Mouse (Mus musculus): ENCODE data around the gene Med12. TPM values are rescaled to one million over a fixed set of nuclear protein-coding genes. Genes with fewer than 3 reads are reported as not detected.

The Med12 gene
- polyA plus RNA-seq, 1 experiment from 2014 or later = 26.9 TPM

DNA sequence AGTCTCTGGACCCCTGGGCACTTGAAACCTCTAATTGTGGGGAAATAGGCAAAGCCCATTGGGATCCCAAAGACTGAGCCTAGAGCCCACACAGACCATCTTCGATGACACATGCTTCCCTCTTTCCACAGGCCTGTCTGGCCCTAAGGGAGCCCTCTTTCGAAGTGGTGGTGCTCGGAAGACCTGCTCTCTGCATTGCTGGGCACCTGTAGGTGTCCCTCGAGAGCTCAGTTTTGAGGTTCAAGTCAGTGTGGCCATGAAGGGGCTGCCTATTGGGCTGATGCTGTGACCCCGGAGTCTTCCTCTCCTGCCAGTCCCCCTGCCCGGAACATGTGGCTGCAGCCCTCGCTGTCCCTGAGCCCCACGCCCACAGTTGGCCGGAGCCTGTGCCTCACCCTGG, 27.8 kb downstream of the Med12 start:
- no peak for ATAC-seq (ENCODE audit: low FRiP score, low read depth)
- no peaks in the 10 kb centered on the region for H3K27me3 ChIP-seq
- no peak overlapping the region for H3K27ac ChIP-seq (replicated peaks)
- peak overlapping the region; percentile 60 for H3K4me2 ChIP-seq
- peaks cover 34% of the 10 kb centered on the region for H3K4me1 ChIP-seq (replicated peaks)
- 69% methylated on average over 9 of the region's 9 CpGs for WGBS
- H3K36me3 ChIP-seq = no peaks in the 10 kb centered on the region
- H3K9me3 ChIP-seq = no peaks in the 10 kb centered on the region
- H3K9ac ChIP-seq = peak overlapping the region; percentile 72
- peak overlapping the region; percentile 55 for H3K4me3 ChIP-seq

- WGBS = 41% methylated on average over 2 of the region's 2 CpGs
- H3K27me3 ChIP-seq = no peaks in the 10 kb centered on the region
- H3K27ac ChIP-seq (replicated peaks) = no peak overlapping the region
- no peaks in the 10 kb centered on the region for H3K9me3 ChIP-seq
- H3K36me3 ChIP-seq = peaks cover 2% of the 10 kb centered on the region; the same call in 1 of the 2 replicates
- no peak overlapping the region for H3K9ac ChIP-seq
- H3K4me1 ChIP-seq (replicated peaks) = peaks cover 34% of the 10 kb centered on the region
- H3K4me3 ChIP-seq = no peak overlapping the region
- H3K4me2 ChIP-seq = no peak overlapping the region
- ATAC-seq (ENCODE audit: low FRiP score, low read depth) = no peak
Measured at GRCm38 (mm10) chrX:101304646-101305045, 30.8 kb downstream of the Med12 start.

GRCm38 (mm10) chrX:101309299-101309698, 35.5 kb downstream of the Med12 start:
- H3K9me3 ChIP-seq = no peaks in the 10 kb centered on the region
- no peak overlapping the region for H3K9ac ChIP-seq
- 95% methylated on average over 5 of the region's 5 CpGs for WGBS
- H3K4me1 ChIP-seq (replicated peaks) = peaks cover 10% of the 10 kb centered on the region; the same call in 1 of the 2 replicates
- no peak overlapping the region for H3K27ac ChIP-seq (replicated peaks)
- no peak overlapping the region for H3K4me3 ChIP-seq
- no peaks in the 10 kb centered on the region for H3K27me3 ChIP-seq
- no peak overlapping the region for H3K4me2 ChIP-seq
- H3K36me3 ChIP-seq = peaks cover 19% of the 10 kb centered on the region
- no peak for ATAC-seq (ENCODE audit: low FRiP score, low read depth)

- ATAC-seq (ENCODE audit: low FRiP score, low read depth) = 0 out of 2 replicates have a peak, but pooled peaks have one; percentile 46
- no peak overlapping the region for H3K27ac ChIP-seq (replicated peaks)
- H3K4me2 ChIP-seq = no peak overlapping the region
- peaks cover 25% of the 10 kb centered on the region for H3K36me3 ChIP-seq
- H3K4me1 ChIP-seq (replicated peaks) = 0 out of 2 replicates have a peak, but pooled peaks cover 6% of the 10 kb centered on the region
- WGBS = 31% methylated on average over 6 of the region's 6 CpGs
- no peaks in the 10 kb centered on the region for H3K27me3 ChIP-seq
- H3K4me3 ChIP-seq = no peak overlapping the region
- H3K9me3 ChIP-seq = no peaks in the 10 kb centered on the region
- H3K9ac ChIP-seq = no peak overlapping the region
Measured at GRCm38 (mm10) chrX:101313625-101314359, 40.0 kb downstream of the Med12 start.

DNA sequence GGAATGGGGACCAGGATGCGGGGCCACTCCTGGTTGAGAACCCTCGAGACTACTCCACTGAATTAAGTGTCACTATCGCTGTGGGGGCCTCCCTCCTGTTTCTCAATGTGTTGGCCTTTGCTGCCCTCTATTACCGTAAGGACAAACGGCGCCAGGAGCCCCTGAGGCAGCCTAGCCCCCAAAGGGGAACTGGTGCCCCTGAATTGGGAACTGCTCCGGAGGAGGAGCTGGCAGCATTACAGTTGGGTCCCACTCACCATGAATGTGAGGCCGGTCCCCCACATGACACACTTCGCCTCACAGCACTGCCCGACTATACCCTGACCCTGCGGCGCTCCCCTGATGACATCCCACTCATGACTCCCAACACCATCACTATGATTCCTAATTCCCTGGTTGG, 45.9 kb downstream of the Med12 start:
- peaks cover 17% of the 10 kb centered on the region; the same call in 1 of the 2 replicates for H3K36me3 ChIP-seq
- H3K9me3 ChIP-seq = no peaks in the 10 kb centered on the region
- H3K4me3 ChIP-seq = no peak overlapping the region
- no peak overlapping the region for H3K9ac ChIP-seq
- 92% methylated on average over 12 of the region's 12 CpGs for WGBS
- no peak overlapping the region for H3K4me2 ChIP-seq
- no peaks in the 10 kb centered on the region for H3K27me3 ChIP-seq
- H3K4me1 ChIP-seq (replicated peaks) = no peaks in the 10 kb centered on the region
- no peak for ATAC-seq (ENCODE audit: low FRiP score, low read depth)
- no peak overlapping the region for H3K27ac ChIP-seq (replicated peaks)

- Histone ChIP-seq H3K4me1 (replicated peaks) (0 out of 2 replicates have a peak, but pooled peaks cover 3% of the 10 kb centered on the region), H3K4me2 (no peak overlapping the region), H3K27ac (replicated peaks) (no peak overlapping the region), H3K36me3 (no peaks in the 10 kb centered on the region), H3K9me3 (no peaks in the 10 kb centered on the region), H3K27me3 (no peaks in the 10 kb centered on the region), H3K4me3 (no peak overlapping the region), H3K9ac (no peak overlapping the region)
- WGBS = 58% methylated on average over 8 of the region's 8 CpGs
- ATAC-seq (ENCODE audit: low FRiP score, low read depth) = no peak
Measured at GRCm38 (mm10) chrX:101325989-101326899, 52.4 kb downstream of the Med12 start.

- WGBS = 23% methylated on average over 7 of the region's 10 CpGs
- Histone ChIP-seq H3K4me1 (replicated peaks) (0 out of 2 replicates have a peak, but pooled peaks cover 3% of the 10 kb centered on the region), H3K36me3 (no peaks in the 10 kb centered on the region), H3K27ac (replicated peaks) (peak overlapping the region; percentile 77), H3K9me3 (no peaks in the 10 kb centered on the region), H3K27me3 (no peaks in the 10 kb centered on the region), H3K9ac (no peak overlapping the region), H3K4me3 (no peak overlapping the region), H3K4me2 (peak overlapping the region; percentile 15; the same call in 1 of the 2 replicates)
- no peak for ATAC-seq (ENCODE audit: low FRiP score, low read depth)
Measured at GRCm38 (mm10) chrX:101329372-101330028, 55.7 kb downstream of the Med12 start.

DNA sequence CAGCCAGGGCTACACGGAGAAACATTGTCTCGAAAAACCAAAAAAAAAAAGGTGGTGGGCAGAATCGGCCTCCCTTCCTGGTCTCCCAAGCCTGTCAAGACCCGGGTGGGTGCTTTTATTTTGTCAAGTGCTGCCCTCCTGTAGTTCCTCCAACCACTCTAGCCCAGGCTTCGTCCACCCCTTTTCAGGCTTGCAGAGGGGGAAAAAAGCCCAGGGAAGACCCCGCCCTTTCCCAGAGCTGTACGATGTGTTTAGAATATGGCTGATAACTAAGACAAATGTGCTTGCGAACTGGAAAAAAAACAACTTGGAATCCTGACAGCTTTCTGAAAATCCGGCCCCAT, 58.2 kb downstream of the Med12 start:
- ATAC-seq (ENCODE audit: low FRiP score, low read depth) = peak; percentile 43
- WGBS = 48% methylated on average over 9 of the region's 9 CpGs
- no peak overlapping the region for H3K9ac ChIP-seq

DNA sequence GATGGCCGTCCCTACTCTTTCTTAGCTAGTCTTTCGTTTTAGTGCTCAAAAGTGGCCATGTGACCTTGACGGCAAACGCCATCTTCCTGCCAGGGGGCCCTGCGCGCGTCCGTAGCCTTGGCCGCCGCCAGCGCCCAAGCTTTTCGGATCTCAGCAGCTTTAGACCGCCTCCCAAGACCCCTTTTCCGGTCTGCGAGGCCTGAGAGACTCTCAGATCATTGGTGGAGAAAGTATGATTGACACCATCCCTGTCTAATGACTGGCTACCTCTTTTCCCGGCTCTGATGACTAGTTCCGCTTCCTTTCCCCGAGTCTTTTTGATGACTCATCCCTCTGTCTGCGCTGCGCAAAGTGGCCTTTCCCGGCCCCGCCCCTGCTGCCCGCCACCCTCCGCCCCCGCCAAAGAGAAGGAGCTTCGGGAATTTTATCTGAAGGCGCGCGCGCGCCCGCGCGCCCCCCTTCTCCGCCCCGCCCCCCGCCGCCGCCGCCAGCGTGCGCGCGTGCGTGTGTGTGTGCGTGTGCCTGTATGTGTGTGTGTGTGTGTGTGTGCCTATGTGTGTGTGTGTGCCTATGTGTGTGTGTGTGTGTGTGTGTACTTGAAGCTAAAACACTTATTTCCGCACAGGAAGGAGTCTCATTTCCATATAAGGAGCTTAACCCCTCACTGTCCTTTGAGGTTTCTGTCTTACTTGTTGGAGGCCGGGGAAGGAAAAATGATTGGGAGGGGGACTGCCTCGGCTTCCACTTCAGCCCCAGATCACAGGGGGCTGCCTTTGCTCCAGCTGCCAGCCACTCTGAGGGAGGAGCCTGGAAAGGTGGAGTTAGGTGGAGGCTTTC, 58.8 kb downstream of the Med12 start:
- Histone ChIP-seq H3K4me3 (peak overlapping the region; percentile 37), H3K36me3 (no peaks in the 10 kb centered on the region), H3K9me3 (no peaks in the 10 kb centered on the region), H3K4me1 (replicated peaks) (0 out of 2 replicates have a peak, but pooled peaks cover 3% of the 10 kb centered on the region), H3K27ac (replicated peaks) (peak overlapping the region; percentile 91), H3K27me3 (no peaks in the 10 kb centered on the region), H3K9ac (peak overlapping the region; percentile 40), H3K4me2 (peak overlapping the region; percentile 54)
- ATAC-seq (ENCODE audit: low FRiP score, low read depth) = peak; percentile 96
- 19% methylated on average over 34 of the region's 49 CpGs for WGBS

More for the DNA sequence above, 58.2 kb downstream of the Med12 start:
- Histone ChIP-seq H3K4me1 (replicated peaks) (0 out of 2 replicates have a peak, but pooled peaks cover 3% of the 10 kb centered on the region), H3K27me3 (no peaks in the 10 kb centered on the region), H3K27ac (replicated peaks) (peak overlapping the region; percentile 91), H3K9me3 (no peaks in the 10 kb centered on the region), H3K36me3 (no peaks in the 10 kb centered on the region), H3K4me2 (peak overlapping the region; percentile 51), H3K4me3 (peak overlapping the region; percentile 37)

DNA sequence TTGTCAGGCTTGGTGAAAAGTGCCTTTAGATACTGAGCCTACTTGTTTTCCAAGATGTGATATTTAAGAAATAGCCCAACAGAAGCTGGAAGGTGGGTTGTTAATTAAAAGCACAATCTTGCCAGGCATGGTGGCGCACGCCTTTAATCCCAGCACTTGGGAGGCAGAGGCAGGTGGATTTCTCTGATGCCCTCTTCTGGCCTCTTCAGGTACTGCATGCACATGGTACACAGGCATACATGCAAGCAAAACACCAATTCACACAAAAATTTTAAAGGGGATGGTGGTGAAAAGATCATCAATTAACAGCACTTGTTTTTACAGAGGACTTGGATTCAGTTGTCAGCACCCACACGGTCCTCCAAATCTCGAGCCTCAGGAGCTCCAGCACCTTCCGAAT, 60.8 kb downstream of the Med12 start:
- Histone ChIP-seq H3K4me2 (no peak overlapping the region), H3K9me3 (no peaks in the 10 kb centered on the region), H3K36me3 (no peaks in the 10 kb centered on the region), H3K27ac (replicated peaks) (no peak overlapping the region), H3K9ac (no peak overlapping the region), H3K4me3 (no peak overlapping the region), H3K27me3 (no peaks in the 10 kb centered on the region), H3K4me1 (replicated peaks) (no peaks in the 10 kb centered on the region)
- ATAC-seq (ENCODE audit: low FRiP score, low read depth) = no peak
- 91% methylated on average over 5 of the region's 5 CpGs for WGBS

DNA sequence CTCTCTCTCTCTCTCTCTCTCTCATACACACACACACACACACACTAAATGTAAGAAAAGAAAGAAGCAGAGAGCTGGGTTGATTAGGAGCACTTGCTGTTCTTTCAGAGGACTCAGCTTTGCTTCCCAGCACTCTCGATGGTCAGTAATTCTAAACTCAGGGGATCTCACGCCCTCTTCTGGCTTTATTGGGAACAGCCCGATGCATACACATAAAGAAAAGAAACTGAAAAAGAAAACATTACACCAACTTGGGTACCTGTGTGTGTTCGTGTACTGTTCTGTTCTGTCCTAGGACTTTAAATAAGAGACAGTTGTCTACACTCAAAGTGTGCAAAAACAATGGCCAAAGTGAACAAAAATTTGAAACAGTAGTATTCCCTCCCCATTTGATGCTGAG, 64.8 kb downstream of the Med12 start:
- H3K36me3 ChIP-seq = no peaks in the 10 kb centered on the region
- no peak overlapping the region for H3K4me2 ChIP-seq
- no peak overlapping the region for H3K4me3 ChIP-seq
- no peak overlapping the region for H3K9ac ChIP-seq
- H3K27ac ChIP-seq (replicated peaks) = no peak overlapping the region
- ATAC-seq (ENCODE audit: low FRiP score, low read depth) = no peak
- H3K27me3 ChIP-seq = no peaks in the 10 kb centered on the region
- H3K4me1 ChIP-seq (replicated peaks) = no peaks in the 10 kb centered on the region
- WGBS = 57% methylated on average over 4 of the region's 4 CpGs
- H3K9me3 ChIP-seq = no peaks in the 10 kb centered on the region
